Mouse (Mus musculus) limb, embryonic 11.5 days (tissue): ENCODE data around the gene Spats1. TPM values are rescaled to one million over a fixed set of nuclear protein-coding genes. Genes with fewer than 3 reads are reported as not detected.

Experiments used
- ATAC-seq: fragments of 200-750 bp; cut with Nextera tagmentation; 2 replicates; pipeline ENCODE4 v1.8.0; 2017; ENCODE audit warnings: low read depth; ENCODE audit not compliant: insufficient number of reproducible peaks, low FRiP score, low TSS enrichment
- DNase-seq: peaks from one replicate; pipeline ENCODE4 v3.0.0-alpha.2; 2015; ENCODE audit warnings: low spot score
- H3K27ac ChIP-seq: fragments of 300-500 bp; sonication (generic); replicated peaks from 2 replicates; pipeline ENCODE4 v1.5.1; 2014; ENCODE audit warnings: low read depth, mild to moderate bottlenecking, low read length
- H3K27me3 ChIP-seq: fragments of 300-500 bp; sonication (generic); 2 replicates; pipeline ENCODE4 v1.6.1; 2014; ENCODE audit warnings: mild to moderate bottlenecking, low read length, mixed read lengths; ENCODE audit not compliant: control insufficient read depth, insufficient read depth
- H3K36me3 ChIP-seq: fragments of 300-500 bp; sonication (generic); 2 replicates; pipeline ENCODE4 v1.6.1; 2014; ENCODE audit warnings: mild to moderate bottlenecking, low read length, moderate library complexity, mixed read lengths; ENCODE audit not compliant: control insufficient read depth, insufficient read depth
- H3K4me1 ChIP-seq: fragments of 300-500 bp; sonication (generic); 2 replicates; pipeline ENCODE4 v1.6.1; 2014; ENCODE audit warnings: low read length, mixed read lengths; ENCODE audit not compliant: control insufficient read depth, insufficient read depth
- H3K4me2 ChIP-seq: fragments of 300-500 bp; sonication (generic); 2 replicates; pipeline ENCODE4 v1.6.1; 2014; ENCODE audit warnings: low read depth, mild to moderate bottlenecking, moderate library complexity; ENCODE audit not compliant: severe bottlenecking
- H3K4me3 ChIP-seq: fragments of 300-500 bp; sonication (generic); 2 replicates; pipeline ENCODE4 v1.5.1; 2014; ENCODE audit warnings: low read depth, low read length
- H3K9ac ChIP-seq: fragments of 300-500 bp; sonication (generic); 2 replicates; pipeline ENCODE4 v1.6.1; 2014; ENCODE audit warnings: mild to moderate bottlenecking, low read length
- H3K9me3 ChIP-seq: fragments of 300-500 bp; sonication (generic); 2 replicates; pipeline ENCODE4 v1.6.1; 2016; ENCODE audit warnings: low read length; ENCODE audit not compliant: control insufficient read depth
- WGBS: fragments of 180-500 bp; shearing (Covaris S2); extraction: QIAGEN DNeasy Blood & Tissue Kit; methylation state at CpG from one replicate; pipeline ENCODE4 v1.1.7; 2014; 5-methylcytosine and 5-hydroxymethylcytosine counted together
- polyA plus RNA-seq: library from polyadenylated mRNA; unstranded; fragments of >200 nt; fragmentation: Nextera tagmentation; extraction: Ambion mirVana; gene quantifications from 2 replicates; pipeline ENCODE4 v1.2.1, GENCODE M21; 2014

Gene Spats1
- polyA plus RNA-seq, 1 experiment from 2014 or later, result 0.77 TPM

DNA sequence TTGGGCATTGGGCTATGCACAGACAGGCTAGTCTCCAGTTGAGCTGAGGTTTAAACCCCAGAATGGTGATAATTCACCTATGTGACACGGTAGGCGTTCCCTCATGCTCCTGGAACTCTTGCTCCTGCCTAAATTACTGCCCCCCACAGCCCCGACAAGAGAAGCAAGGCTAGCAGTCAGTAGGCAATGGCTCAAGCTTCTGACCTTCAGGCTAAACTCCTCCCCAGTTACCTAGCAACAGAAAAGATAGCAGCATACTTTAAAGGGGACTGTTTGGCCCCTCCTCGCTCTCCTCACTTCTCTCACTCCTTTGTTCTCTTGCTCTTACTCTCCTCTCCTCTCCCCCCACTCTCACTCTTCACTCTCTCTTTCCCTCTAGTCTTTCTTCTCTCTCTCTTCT is 25.8 kb upstream of the Spats1 start:
- Histone ChIP-seq H3K4me1 (no peaks in the 10 kb centered on the region), H3K4me3 (no peak overlapping the region), H3K36me3 (no peaks in the 10 kb centered on the region), H3K27ac (no peak overlapping the region), H3K27me3 (no peaks in the 10 kb centered on the region), H3K4me2 (no peak overlapping the region), H3K9me3 (no peaks in the 10 kb centered on the region), H3K9ac (no peak overlapping the region)
- WGBS, result 39% methylated on average over 4 of the region's 4 CpGs
- DNase-seq, result no peak
- ATAC-seq, result no peak

DNA sequence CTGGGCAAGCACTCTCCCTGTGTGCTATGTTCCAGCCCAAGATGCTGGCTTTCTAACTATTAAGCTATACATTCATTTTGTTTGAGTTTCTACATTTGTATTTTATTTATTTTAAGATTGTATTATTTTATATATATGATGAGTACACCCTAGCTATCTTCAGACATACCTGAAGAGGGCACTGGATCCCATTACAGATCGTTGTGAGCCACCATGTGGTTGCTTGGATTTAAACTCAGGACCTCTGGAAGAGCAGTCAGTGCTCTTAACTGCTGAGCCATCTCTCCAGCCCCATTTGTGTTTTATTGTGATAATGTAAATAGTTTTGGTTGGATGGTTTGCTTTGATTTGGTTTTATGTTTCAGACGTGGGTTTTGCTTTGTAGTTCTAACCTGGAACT is 24.3 kb upstream of the Spats1 start:
- H3K27me3 ChIP-seq, result no peaks in the 10 kb centered on the region
- DNase-seq (no peak), ATAC-seq (no peak)
- no peak overlapping the region for H3K4me3 ChIP-seq
- H3K9ac ChIP-seq, result no peak overlapping the region
- H3K36me3 ChIP-seq, result no peaks in the 10 kb centered on the region
- no peak overlapping the region for H3K4me2 ChIP-seq
- no peaks in the 10 kb centered on the region for H3K9me3 ChIP-seq
- 36% methylated on average over 2 of the region's 2 CpGs for WGBS
- no peak overlapping the region for H3K27ac ChIP-seq
- H3K4me1 ChIP-seq, result no peaks in the 10 kb centered on the region

DNA sequence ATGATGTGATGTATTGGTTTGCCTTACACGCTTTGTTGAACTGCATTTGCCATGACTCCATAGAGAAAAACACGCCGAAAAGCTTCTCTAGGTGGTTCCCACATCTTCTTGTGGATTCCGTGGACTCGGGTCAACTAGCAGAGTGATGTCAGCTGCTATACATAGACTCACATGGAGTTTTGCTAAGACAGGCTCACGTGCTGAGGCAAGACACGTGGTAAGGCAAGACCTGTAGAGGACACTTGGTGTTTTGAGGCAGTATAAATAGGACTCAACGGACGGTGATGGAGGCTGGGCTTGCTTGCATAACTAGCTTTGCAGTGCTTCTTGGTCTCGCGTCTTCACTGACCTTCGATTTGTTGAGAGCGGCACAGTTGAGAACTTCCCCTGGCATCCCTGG is 23.2 kb upstream of the Spats1 start:
- Histone ChIP-seq H3K9ac (no peak overlapping the region), H3K9me3 (no peaks in the 10 kb centered on the region), H3K36me3 (no peaks in the 10 kb centered on the region), H3K27ac (no peak overlapping the region), H3K27me3 (no peaks in the 10 kb centered on the region), H3K4me2 (no peak overlapping the region), H3K4me3 (no peak overlapping the region), H3K4me1 (no peaks in the 10 kb centered on the region)
- ATAC-seq (no peak), DNase-seq (no peak)
- WGBS, result 88% methylated on average over 13 of the region's 13 CpGs

DNA sequence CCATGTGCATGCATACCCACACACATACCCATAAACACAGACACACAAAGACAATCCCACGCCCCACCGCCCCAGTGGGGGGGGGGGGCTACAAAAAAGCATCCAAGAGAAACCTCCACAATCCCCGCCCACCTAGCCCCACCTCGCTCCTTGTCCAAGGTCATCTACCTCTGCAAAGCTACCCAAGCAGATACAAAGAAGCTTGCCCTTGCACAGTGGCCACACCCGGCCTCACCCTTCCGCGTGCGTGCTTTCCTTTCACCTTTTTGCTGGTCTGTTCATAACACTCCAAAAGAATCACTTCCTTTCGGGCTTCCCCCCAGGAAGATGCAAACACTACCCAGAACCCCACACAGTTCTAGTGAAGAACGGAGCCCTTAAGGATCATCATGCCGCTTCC is 20.2 kb upstream of the Spats1 start:
- Histone ChIP-seq H3K27ac (no peak overlapping the region), H3K36me3 (no peaks in the 10 kb centered on the region), H3K27me3 (no peaks in the 10 kb centered on the region), H3K4me2 (no peak overlapping the region), H3K9me3 (no peaks in the 10 kb centered on the region), H3K4me3 (no peak overlapping the region), H3K9ac (no peak overlapping the region), H3K4me1 (no peaks in the 10 kb centered on the region)
- ATAC-seq (no peak), DNase-seq (no peak)
- WGBS, result 84% methylated on average over 11 of the region's 11 CpGs

DNA sequence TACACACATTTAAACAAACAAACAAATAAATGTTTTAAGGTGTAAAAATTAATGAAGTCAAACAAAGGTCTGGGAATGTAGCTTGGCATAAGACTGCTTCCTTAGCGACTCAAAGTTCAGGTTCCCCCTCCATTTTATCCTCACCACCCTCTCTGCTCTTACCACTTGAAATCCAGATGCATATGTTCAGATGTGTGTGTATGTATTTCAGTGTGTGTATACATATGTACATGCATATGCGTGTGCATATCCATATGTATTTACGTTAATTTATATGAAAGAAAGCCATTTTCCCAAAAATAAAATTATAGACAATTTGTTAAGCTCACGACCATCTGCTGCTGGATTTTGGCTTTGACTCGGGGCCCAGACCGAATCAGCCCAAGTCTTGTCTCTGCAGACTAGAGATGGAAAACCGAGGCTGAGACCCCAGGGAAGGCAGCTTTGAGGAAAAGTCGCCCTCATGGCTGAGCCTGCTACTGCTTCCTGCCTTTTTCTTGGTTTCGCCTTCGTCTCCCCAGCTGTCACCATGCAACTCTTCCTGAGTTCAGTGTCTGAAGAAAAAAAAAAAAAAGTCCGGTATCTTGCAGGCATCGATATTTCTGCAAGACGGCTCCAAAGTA is 15.4 kb upstream of the Spats1 start:
- no peak for ATAC-seq
- WGBS, result 79% methylated on average over 13 of the region's 13 CpGs

DNA sequence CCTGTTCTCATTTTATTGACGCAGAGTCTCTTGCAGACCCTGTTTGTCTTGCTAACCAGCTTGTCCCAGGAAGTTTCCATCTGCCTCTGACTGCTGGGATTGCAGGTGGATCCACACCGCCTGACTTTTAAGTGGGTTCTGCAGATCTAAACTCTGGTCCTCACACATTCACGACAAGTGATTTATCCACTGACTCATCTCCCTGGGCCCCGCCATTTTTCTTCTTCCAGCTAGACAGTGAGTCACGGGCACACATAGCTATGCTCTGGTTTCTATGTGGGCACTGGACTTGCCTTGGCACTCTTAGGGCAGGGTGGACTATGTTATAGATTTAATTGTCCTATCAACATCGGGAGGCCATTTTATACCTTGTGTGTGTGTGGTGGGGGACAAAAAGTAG is 14.5 kb upstream of the Spats1 start:
- Histone ChIP-seq H3K9me3 (no peaks in the 10 kb centered on the region), H3K9ac (no peak overlapping the region), H3K27ac (no peak overlapping the region), H3K4me3 (no peak overlapping the region), H3K4me1 (no peaks in the 10 kb centered on the region), H3K36me3 (no peaks in the 10 kb centered on the region), H3K27me3 (no peaks in the 10 kb centered on the region), H3K4me2 (no peak overlapping the region)
- WGBS, result 85% methylated on average over 6 of the region's 6 CpGs
- DNase-seq (no peak), ATAC-seq (no peak)

More for the DNA sequence above, 15.4 kb upstream of the Spats1 start:
- DNase-seq, result no peak
- no peaks in the 10 kb centered on the region for H3K4me1 ChIP-seq
- H3K9ac ChIP-seq, result no peak overlapping the region
- H3K9me3 ChIP-seq, result no peaks in the 10 kb centered on the region
- no peak overlapping the region for H3K4me2 ChIP-seq
- no peak overlapping the region for H3K27ac ChIP-seq
- H3K27me3 ChIP-seq, result no peaks in the 10 kb centered on the region
- no peaks in the 10 kb centered on the region for H3K36me3 ChIP-seq
- H3K4me3 ChIP-seq, result no peak overlapping the region

DNA sequence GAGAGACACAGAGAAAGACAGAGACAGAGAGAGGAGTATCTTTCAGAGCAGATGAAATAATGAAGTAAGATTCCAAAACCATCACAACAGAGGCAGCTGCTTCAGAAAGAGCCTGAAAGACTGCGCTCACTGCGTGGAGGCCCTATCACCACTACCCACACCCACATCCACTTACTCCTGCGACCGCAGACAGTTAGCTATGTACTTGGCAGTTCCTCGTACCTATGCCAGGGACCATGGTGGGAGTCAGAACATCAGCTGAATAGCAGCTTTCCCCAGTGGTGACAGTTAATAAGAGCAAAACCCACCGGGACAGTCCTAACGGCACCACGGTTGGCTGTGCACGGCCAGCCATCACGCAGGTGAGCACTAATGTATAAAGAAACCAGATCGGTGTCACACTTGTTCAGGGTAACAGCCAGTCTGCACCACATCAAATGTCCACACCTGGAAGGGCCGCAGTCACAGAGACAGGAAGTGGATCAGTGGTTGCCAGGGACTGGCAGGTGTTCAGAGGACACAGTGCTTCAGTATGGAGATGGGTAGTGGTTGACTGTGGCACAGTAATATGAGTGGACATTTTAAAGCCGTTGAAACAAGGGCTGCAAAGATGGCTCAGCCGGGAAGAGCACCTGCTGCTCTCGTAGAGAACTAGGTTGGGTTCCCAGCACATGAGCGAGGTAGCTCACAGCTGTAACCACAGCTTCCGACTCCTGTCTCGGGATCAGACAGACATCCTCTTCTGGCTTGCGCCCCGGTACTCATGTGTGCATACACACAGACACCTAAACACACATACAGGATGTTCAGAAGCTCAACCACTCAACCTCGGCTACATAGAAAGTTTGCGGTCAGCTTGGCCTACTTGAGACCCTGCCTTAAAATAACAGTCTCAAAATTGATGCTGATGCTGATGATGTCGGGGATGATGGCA is 13.4 kb upstream of the Spats1 start:
- no peak overlapping the region for H3K4me3 ChIP-seq
- H3K4me1 ChIP-seq, result no peaks in the 10 kb centered on the region
- WGBS, result 85% methylated on average over 23 of the region's 23 CpGs
- no peak overlapping the region for H3K9ac ChIP-seq
- no peaks in the 10 kb centered on the region for H3K9me3 ChIP-seq
- DNase-seq (no peak), ATAC-seq (no peak)
- H3K27me3 ChIP-seq, result no peaks in the 10 kb centered on the region
- H3K27ac ChIP-seq, result no peak overlapping the region
- H3K36me3 ChIP-seq, result no peaks in the 10 kb centered on the region
- no peak overlapping the region for H3K4me2 ChIP-seq

DNA sequence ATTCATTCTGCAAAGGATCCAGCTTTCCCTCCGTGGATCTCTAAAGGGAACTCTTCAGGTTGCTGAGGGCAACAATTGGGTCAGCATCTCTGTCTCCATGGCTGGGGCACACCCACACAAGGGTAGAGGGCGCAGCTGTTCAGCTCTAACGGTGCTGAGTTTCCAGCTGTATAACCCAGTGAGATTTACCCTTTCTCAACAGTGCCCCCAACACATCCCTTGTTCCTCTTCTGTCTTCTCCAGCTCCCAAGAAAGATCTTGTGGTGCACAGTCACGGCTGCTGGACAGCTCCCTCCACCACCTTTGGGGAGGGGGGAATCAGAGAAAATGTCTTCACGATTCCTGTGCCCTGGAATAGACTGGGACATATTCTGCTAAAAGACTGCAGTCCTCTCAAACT is 12.0 kb upstream of the Spats1 start:
- no peak overlapping the region for H3K4me2 ChIP-seq
- 18% methylated on average over 5 of the region's 5 CpGs for WGBS
- no peak for ATAC-seq
- H3K27me3 ChIP-seq, result no peaks in the 10 kb centered on the region
- H3K4me3 ChIP-seq, result no peak overlapping the region
- H3K9me3 ChIP-seq, result no peaks in the 10 kb centered on the region
- H3K9ac ChIP-seq, result no peak overlapping the region
- H3K4me1 ChIP-seq, result no peaks in the 10 kb centered on the region
- no peak for DNase-seq
- H3K27ac ChIP-seq, result no peak overlapping the region
- no peaks in the 10 kb centered on the region for H3K36me3 ChIP-seq
